Mouse (Mus musculus): ENCODE data around the gene Plg. TPM values are rescaled to one million over a fixed set of nuclear protein-coding genes. Genes with fewer than 3 reads are reported as not detected.

Plg gene
- total and polyA plus RNA-seq, 3 experiments, result not detected

- Histone ChIP-seq H3K27ac (ENCODE audit: control insufficient read depth, low read depth, low read length) (no peak overlapping the region), H3K36me3 (ENCODE audit: control insufficient read depth in 1 of 2, insufficient read depth in 2 of 2, low read length in 2 of 2) (no peaks in the 10 kb centered on the region), H3K4me3 (ENCODE audit: control insufficient read depth in 1 of 2, insufficient read depth in 1 of 2, low read depth in 2 of 2, low read length in 2 of 2) (no peak overlapping the region), H3K9me3 (replicated peaks; ENCODE audit: insufficient read depth, low read length) (no peaks in the 10 kb centered on the region), H3K4me1 (ENCODE audit: control insufficient read depth in 1 of 2, insufficient read depth in 2 of 2, low read length in 2 of 2) (no peaks in the 10 kb centered on the region), H3K9ac (ENCODE audit: control insufficient read depth, low read depth, low read length, poor library complexity, severe bottlenecking) (no peak overlapping the region), H3K79me2 (ENCODE audit: control insufficient read depth, insufficient read depth, low read length, poor library complexity) (no peaks in the 10 kb centered on the region), H3K27me3 (ENCODE audit: control insufficient read depth in 1 of 2, insufficient read depth in 2 of 2, low read length in 2 of 2) (peaks cover 0 to 2% of the 10 kb centered on the region in 2 experiments; a peak in 1 of 4 replicates)
- no peak for DNase-seq (ENCODE audit: low read depth, low spot score)
- no peak for TF ChIP-seq CTCF (IDR thresholded peaks at IDR 0.05 in 2 of 3, conservative IDR thresholded peaks at IDR 0.05 in 1 of 3; ENCODE audit: control insufficient read depth in 1 of 3, insufficient read depth in 1 of 3, low read depth in 2 of 3, low read length in 3 of 3, poor library complexity in 1 of 3, severe bottlenecking in 1 of 3)
- TF ChIP-seq TAL1 (IDR thresholded peaks at IDR 0.05; ENCODE audit: low read length), result no peak
- TF ChIP-seq SIN3A (IDR thresholded peaks at IDR 0.05; ENCODE audit: low read length), result no peak
Observed at GRCm38 (mm10) chr17:12363601-12364425, 14.6 kb upstream of the Plg start.

DNA sequence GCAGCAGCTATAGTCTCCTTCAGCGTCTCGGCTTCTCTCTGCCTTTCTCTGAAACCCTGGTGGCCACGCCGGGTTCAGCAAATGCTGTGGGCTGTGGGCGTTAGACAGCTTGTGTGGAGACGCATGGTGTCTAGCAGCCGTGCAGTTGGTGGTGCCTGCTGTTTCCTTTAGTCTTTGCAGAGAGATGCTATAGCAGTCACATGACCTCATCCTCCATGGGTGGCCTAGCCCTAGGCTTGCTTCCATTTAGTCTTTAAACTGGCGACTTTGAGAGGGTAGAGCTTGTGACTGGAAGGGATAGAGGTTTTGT is 14.0 kb upstream of the Plg start:
- H3K9me3 ChIP-seq (replicated peaks; ENCODE audit: insufficient read depth, low read length), result no peaks in the 10 kb centered on the region
- H3K79me2 ChIP-seq (ENCODE audit: control insufficient read depth, insufficient read depth, low read length, poor library complexity), result no peaks in the 10 kb centered on the region
- DNase-seq (ENCODE audit: low read depth, low spot score), result no peak
- H3K27ac ChIP-seq (ENCODE audit: control insufficient read depth, low read depth, low read length), result no peak overlapping the region
- no peak overlapping the region for H3K9ac ChIP-seq (ENCODE audit: control insufficient read depth, low read depth, low read length, poor library complexity, severe bottlenecking)
- H3K4me1 ChIP-seq (ENCODE audit: control insufficient read depth in 1 of 2, insufficient read depth in 2 of 2, low read length in 2 of 2), result no peaks in the 10 kb centered on the region
- peaks cover 0 to 2% of the 10 kb centered on the region in 2 experiments; a peak in 1 of 4 replicates for H3K27me3 ChIP-seq (ENCODE audit: control insufficient read depth in 1 of 2, insufficient read depth in 2 of 2, low read length in 2 of 2)
- TF ChIP-seq MAX (IDR thresholded peaks at IDR 0.05; ENCODE audit: low read length) (no peak), CHD2 (IDR thresholded peaks at IDR 0.05; ENCODE audit: low read length) (no peak), TAL1 (IDR thresholded peaks at IDR 0.05; ENCODE audit: low read length) (no peak), POLR2AphosphoS2 (IDR thresholded peaks at IDR 0.05; ENCODE audit: low read length) (no peak), RAD21 (IDR thresholded peaks at IDR 0.05; ENCODE audit: low read depth, low read length) (no peak), NRF1 (IDR thresholded peaks at IDR 0.05; ENCODE audit: insufficient read depth, low read depth, low read length, poor library complexity, severe bottlenecking) (no peak), RCOR1 (IDR thresholded peaks at IDR 0.05; ENCODE audit: low read depth, low read length) (no peak), NELFE (IDR thresholded peaks at IDR 0.05; ENCODE audit: low read depth, low read length) (no peak), SMC3 (IDR thresholded peaks at IDR 0.05; ENCODE audit: low read depth, low read length) (no peak), UBTF (IDR thresholded peaks at IDR 0.05; ENCODE audit: borderline replicate concordance, insufficient read depth, low read depth, low read length) (no peak)
- no peak overlapping the region for H3K4me3 ChIP-seq (ENCODE audit: control insufficient read depth in 1 of 2, insufficient read depth in 1 of 2, low read depth in 2 of 2, low read length in 2 of 2)
- H3K36me3 ChIP-seq (ENCODE audit: control insufficient read depth in 1 of 2, insufficient read depth in 2 of 2, low read length in 2 of 2), result no peaks in the 10 kb centered on the region

DNA sequence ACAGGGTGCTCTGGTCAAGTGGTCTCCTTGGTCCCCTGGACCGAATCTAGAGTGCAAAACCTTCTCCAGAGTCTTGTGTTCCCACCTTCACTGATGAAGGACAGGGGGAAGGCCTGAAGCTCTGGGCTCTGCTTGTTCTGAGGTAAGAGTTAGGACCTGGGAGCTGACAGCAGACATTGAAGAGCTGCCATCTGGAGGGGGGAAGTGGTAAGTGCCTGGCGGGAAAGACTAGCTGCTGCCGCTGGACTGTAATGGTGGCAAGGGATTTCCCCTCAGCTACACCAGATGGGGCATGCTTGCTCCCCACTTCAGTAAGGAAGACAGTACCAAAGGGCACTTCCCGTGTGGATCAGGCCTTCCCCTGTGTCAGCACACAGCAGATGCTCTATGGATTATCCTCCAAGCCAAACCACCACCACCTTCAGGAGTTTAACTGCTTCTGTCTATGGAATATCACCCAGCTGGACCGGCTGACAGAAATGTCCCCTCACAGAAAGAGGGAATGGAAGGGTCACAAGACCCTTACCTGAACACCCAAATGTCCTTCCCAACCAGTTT is 11.0 kb upstream of the Plg start:
- no peak overlapping the region for H3K4me3 ChIP-seq (ENCODE audit: control insufficient read depth in 1 of 2, insufficient read depth in 1 of 2, low read depth in 2 of 2, low read length in 2 of 2)
- H3K9me3 ChIP-seq (replicated peaks; ENCODE audit: insufficient read depth, low read length), result no peaks in the 10 kb centered on the region
- no peaks in the 10 kb centered on the region for H3K79me2 ChIP-seq (ENCODE audit: control insufficient read depth, insufficient read depth, low read length, poor library complexity)
- no peak overlapping the region for H3K27ac ChIP-seq (ENCODE audit: control insufficient read depth, low read depth, low read length)
- H3K36me3 ChIP-seq (ENCODE audit: control insufficient read depth in 1 of 2, insufficient read depth in 2 of 2, low read length in 2 of 2), result no peaks in the 10 kb centered on the region
- H3K27me3 ChIP-seq (ENCODE audit: control insufficient read depth in 1 of 2, insufficient read depth in 2 of 2, low read length in 2 of 2), result peaks cover 0 to 2% of the 10 kb centered on the region in 2 experiments; a peak in 1 of 4 replicates
- DNase-seq (ENCODE audit: low read depth, low spot score), result peak; percentile 34
- H3K9ac ChIP-seq (ENCODE audit: control insufficient read depth, low read depth, low read length, poor library complexity, severe bottlenecking), result no peak overlapping the region
- H3K4me1 ChIP-seq (ENCODE audit: control insufficient read depth in 1 of 2, insufficient read depth in 2 of 2, low read length in 2 of 2), result peaks cover 0 to 3% of the 10 kb centered on the region in 2 experiments; a peak in 1 of 4 replicates
- TF ChIP-seq RAD21 (IDR thresholded peaks at IDR 0.05; ENCODE audit: low read depth, low read length), result peak; percentile 37
- no peak for TF ChIP-seq USF1 (IDR thresholded peaks at IDR 0.05; ENCODE audit: low read depth, low read length)
- TF ChIP-seq CTCF (IDR thresholded peaks at IDR 0.05 in 2 of 3, conservative IDR thresholded peaks at IDR 0.05 in 1 of 3; ENCODE audit: control insufficient read depth in 1 of 3, insufficient read depth in 1 of 3, low read depth in 2 of 3, low read length in 3 of 3, poor library complexity in 1 of 3, severe bottlenecking in 1 of 3), result peak; percentile 25 to 50 (median 35); a peak in 5 of 6 replicates
- TF ChIP-seq MYB (IDR thresholded peaks at IDR 0.05; ENCODE audit: low read depth, low read length), result no peak
- no peak for TF ChIP-seq MXI1 (IDR thresholded peaks at IDR 0.05; ENCODE audit: low read depth, low read length)
- no peak for TF ChIP-seq GABPA (IDR thresholded peaks at IDR 0.05; ENCODE audit: low read depth, low read length)
- peak; percentile 57 for TF ChIP-seq SMC3 (IDR thresholded peaks at IDR 0.05; ENCODE audit: low read depth, low read length)
- no peak for TF ChIP-seq ZNF384 (IDR thresholded peaks at IDR 0.05; ENCODE audit: low read depth, low read length)
- no peak for TF ChIP-seq SIN3A (IDR thresholded peaks at IDR 0.05; ENCODE audit: low read length)
- TF ChIP-seq MAZ (IDR thresholded peaks at IDR 0.05; ENCODE audit: low read depth, low read length), result no peak
- no peak for TF ChIP-seq EP300 (IDR thresholded peaks at IDR 0.05; ENCODE audit: low read depth in 1 of 2, low read length in 2 of 2)
- no peak for TF ChIP-seq CHD2 (IDR thresholded peaks at IDR 0.05; ENCODE audit: low read length)
- TF ChIP-seq ZKSCAN1 (IDR thresholded peaks at IDR 0.05; ENCODE audit: low read depth, low read length), result no peak
- TF ChIP-seq MAFK (IDR thresholded peaks at IDR 0.05; ENCODE audit: borderline replicate concordance, low read depth, low read length), result no peak
- TF ChIP-seq NELFE (IDR thresholded peaks at IDR 0.05; ENCODE audit: low read depth, low read length), result no peak
- TF ChIP-seq ZC3H11A (IDR thresholded peaks at IDR 0.05; ENCODE audit: low read depth, low read length), result 0 out of 2 replicates have a peak, but pooled peaks have one; percentile 3
- TF ChIP-seq E2F4 (IDR thresholded peaks at IDR 0.05; ENCODE audit: borderline replicate concordance, low read depth, low read length), result no peak

Data from MEL (cell line).